Mouse (Mus musculus): ENCODE data around the gene Gm15091.
"Not testable (repeated sequence)": the region's sequence is repeated elsewhere in the genome, so short reads cannot be mapped to it uniquely, and the experiment has no call there.

Gene Gm15091

DNA sequence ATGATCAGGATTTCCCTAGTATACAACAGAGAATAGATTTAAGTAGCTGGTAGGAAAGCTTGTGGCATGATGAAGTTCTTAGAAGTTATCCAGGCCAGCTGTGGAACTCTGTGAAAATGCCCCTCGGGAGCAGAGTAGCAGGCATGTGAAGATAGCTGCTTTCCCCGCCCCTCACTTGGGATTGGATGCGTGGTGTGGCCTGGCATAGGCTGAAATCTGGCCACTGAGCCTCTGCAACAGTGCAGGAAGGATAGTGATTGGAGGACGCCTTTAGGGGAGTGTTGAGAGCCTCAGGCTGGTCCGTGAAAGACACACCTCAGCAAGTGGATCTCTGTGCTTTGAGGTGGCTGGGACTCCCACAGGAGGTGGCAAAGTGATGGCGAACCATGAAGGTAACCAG, at the start of gene Gm15091:
Gm15091 (plus strand) TSS at position 301 of the 400 bp plus-strand sequence.
- not testable (repeated sequence) for DNase-seq (ENCODE audit: low spot score in 2 of 2)

Data from left cerebral cortex, adult 9 months (tissue).